Mouse (Mus musculus) embryonic fibroblast, embryonic 13.5 days (primary cell): ENCODE data around the gene Otub1. TPM values are rescaled to one million over a fixed set of nuclear protein-coding genes. Genes with fewer than 3 reads are reported as not detected.

Source experiments
- H3K27ac ChIP-seq: 2 replicates; pipeline ENCODE4 v1.5.1; 2012; ENCODE audit warnings: low read length, control low read depth, inconsistent platforms; ENCODE audit not compliant: insufficient read depth
- H3K4me1 ChIP-seq: 2 replicates; pipeline ENCODE4 v1.6.1; 2011; ENCODE audit warnings: low read length; ENCODE audit not compliant: control insufficient read depth, insufficient read depth
- H3K4me3 ChIP-seq: 2 replicates; pipeline ENCODE4 v1.5.1; 2011; ENCODE audit warnings: mild to moderate bottlenecking, control low read depth, low read length; ENCODE audit not compliant: insufficient read depth
- CTCF ChIP-seq: IDR thresholded peaks from 2 replicates; pipeline ENCODE4 v1.5.1; 2011; ENCODE audit warnings: mild to moderate bottlenecking, control low read depth, low read length, moderate library complexity, borderline replicate concordance; ENCODE audit not compliant: insufficient read depth
- POLR2A ChIP-seq: IDR thresholded peaks from 2 replicates; pipeline ENCODE4 v1.6.1; 2011; ENCODE audit warnings: low read depth, mild to moderate bottlenecking, control low read depth, low read length, moderate library complexity
- polyA plus RNA-seq: library from polyadenylated mRNA; stranded (reverse); fragments of >200 nt; gene quantifications from 2 replicates; pipeline ENCODE4 v1.2.4, GENCODE M21; 2011; ENCODE audit warnings: low read depth; ENCODE audit not compliant: missing spikeins, insufficient read length

Gene Otub1
- polyA plus RNA-seq, 1 experiment: 116 TPM

- Histone ChIP-seq H3K27ac (no peak overlapping the region), H3K4me3 (no peak overlapping the region), H3K4me1 (peaks cover 5% of the 10 kb centered on the region; the same call in 1 of the 2 replicates)
- TF ChIP-seq CTCF (no peak), POLR2A (no peak)
These were observed 4.0 kb upstream of the Otub1 start for GRCm38 (mm10) chr19:7209907-7210646.

GRCm38 (mm10) chr19:7205326-7205725 is 790 bp downstream of the Otub1 start:
- Histone ChIP-seq H3K27ac (peak overlapping the region; percentile 97), H3K4me3 (peak overlapping the region; percentile 91), H3K4me1 (peaks cover 11% of the 10 kb centered on the region; the same call in 1 of the 2 replicates)
- no peak for TF ChIP-seq POLR2A
- TF ChIP-seq CTCF: no peak

- Histone ChIP-seq H3K4me1 (peaks cover 11% of the 10 kb centered on the region; the same call in 1 of the 2 replicates), H3K27ac (peak overlapping the region; percentile 97), H3K4me3 (peak overlapping the region; percentile 91)
- TF ChIP-seq POLR2A (no peak), CTCF (no peak)
These were observed 1.2 kb downstream of the Otub1 start for GRCm38 (mm10) chr19:7204898-7205297.

GRCm38 (mm10) chr19:7200427-7200826 is 5.7 kb downstream of the Otub1 start:
- no peak for TF ChIP-seq POLR2A
- TF ChIP-seq CTCF: no peak
- Histone ChIP-seq H3K4me1 (peaks cover 9% of the 10 kb centered on the region; the same call in 1 of the 2 replicates), H3K4me3 (no peak overlapping the region), H3K27ac (no peak overlapping the region)

GRCm38 (mm10) chr19:7199089-7199488 is 7.0 kb downstream of the Otub1 start:
- H3K27ac ChIP-seq: no peak overlapping the region
- TF ChIP-seq CTCF (no peak), POLR2A (no peak)
- H3K4me3 ChIP-seq: no peak overlapping the region
- H3K4me1 ChIP-seq: peaks cover 6% of the 10 kb centered on the region; the same call in 1 of the 2 replicates

GRCm38 (mm10) chr19:7197445-7197844 is 8.7 kb downstream of the Otub1 start:
- TF ChIP-seq POLR2A: no peak
- TF ChIP-seq CTCF: no peak
- Histone ChIP-seq H3K4me1 (0 out of 2 replicates have a peak, but pooled peaks cover 4% of the 10 kb centered on the region), H3K27ac (no peak overlapping the region), H3K4me3 (no peak overlapping the region)

- H3K27ac ChIP-seq: no peak overlapping the region
- no peak for TF ChIP-seq POLR2A
- no peak for TF ChIP-seq CTCF
- 0 out of 2 replicates have a peak, but pooled peaks cover 4% of the 10 kb centered on the region for H3K4me1 ChIP-seq
- H3K4me3 ChIP-seq: no peak overlapping the region
These were observed 9.3 kb downstream of the Otub1 start for GRCm38 (mm10) chr19:7196741-7197270.

- 0 out of 2 replicates have a peak, but pooled peaks cover 4% of the 10 kb centered on the region for H3K4me1 ChIP-seq
- H3K4me3 ChIP-seq: no peak overlapping the region
- TF ChIP-seq POLR2A (peak; percentile 13; the same call in 1 of the 2 replicates), CTCF (peak; percentile 73)
These were observed 10.0 kb downstream of the Otub1 start for GRCm38 (mm10) chr19:7195900-7196728.

GRCm38 (mm10) chr19:7192561-7192967 is 13.6 kb downstream of the Otub1 start:
- no peak overlapping the region for H3K27ac ChIP-seq

More at GRCm38 (mm10) chr19:7195900-7196728, 10.0 kb downstream of the Otub1 start:
- no peak overlapping the region for H3K27ac ChIP-seq

More at GRCm38 (mm10) chr19:7192561-7192967, 13.6 kb downstream of the Otub1 start:
- no peak for TF ChIP-seq POLR2A
- no peak for TF ChIP-seq CTCF
- Histone ChIP-seq H3K4me3 (no peak overlapping the region), H3K4me1 (0 out of 2 replicates have a peak, but pooled peaks cover 4% of the 10 kb centered on the region)
